Mouse (Mus musculus) intestine, embryonic 14.5 days (tissue): Measurements from ENCODE around the gene Polr3g. TPM values are rescaled to one million over a fixed set of nuclear protein-coding genes. Genes with fewer than 3 reads are reported as not detected.
A peak's percentile ranks its signal among the peaks of the same experiment; 100 is the strongest.

Source experiments
- ATAC-seq: fragments of 200-750 bp; cut with Nextera tagmentation; replicated peaks from 2 replicates; pipeline ENCODE4 v1.8.0; 2017; ENCODE audit warnings: low read depth, moderate number of reproducible peaks, moderate TSS enrichment, moderate library complexity; ENCODE audit not compliant: low FRiP score, low TSS enrichment
- DNase-seq: peaks from one replicate; pipeline ENCODE4 v3.0.0-alpha.2; 2018; ENCODE audit warnings: low spot score
- H3K27ac ChIP-seq: fragments of 300-500 bp; sonication (generic); 2 replicates; pipeline ENCODE4 v1.5.1; 2014; ENCODE audit warnings: low read depth, mild to moderate bottlenecking, control low read depth
- H3K27me3 ChIP-seq: fragments of 300-500 bp; sonication (generic); replicated peaks from 2 replicates; pipeline ENCODE4 v1.6.1; 2014; ENCODE audit warnings: low read length, control low read depth; ENCODE audit not compliant: control insufficient read depth, insufficient read depth
- H3K36me3 ChIP-seq: fragments of 300-500 bp; sonication (generic); 2 replicates; pipeline ENCODE4 v1.6.1; 2014; ENCODE audit warnings: low read length, control low read depth; ENCODE audit not compliant: control insufficient read depth, insufficient read depth
- H3K4me1 ChIP-seq: fragments of 300-500 bp; sonication (generic); replicated peaks from 2 replicates; pipeline ENCODE4 v1.6.1; 2014; ENCODE audit warnings: low read length, control low read depth, mixed read lengths; ENCODE audit not compliant: control insufficient read depth, insufficient read depth
- H3K4me2 ChIP-seq: fragments of 300-500 bp; sonication (generic); 2 replicates; pipeline ENCODE4 v1.6.1; 2014; ENCODE audit warnings: low read length
- H3K4me3 ChIP-seq: fragments of 300-500 bp; sonication (generic); 2 replicates; pipeline ENCODE4 v1.5.1; 2014; ENCODE audit warnings: low read depth, low read length, control low read depth, mixed read lengths
- H3K9ac ChIP-seq: fragments of 300-500 bp; sonication (generic); 2 replicates; pipeline ENCODE4 v1.6.1; 2014; ENCODE audit warnings: mild to moderate bottlenecking, low read length
- H3K9me3 ChIP-seq: fragments of 300-500 bp; sonication (generic); 2 replicates; pipeline ENCODE4 v1.6.1; 2016; ENCODE audit warnings: low read length, control low read depth; ENCODE audit not compliant: control insufficient read depth
- WGBS: fragments of 180-500 bp; shearing (Covaris S2); extraction: QIAGEN DNeasy Blood & Tissue Kit; methylation state at CpG from one replicate; pipeline ENCODE4 v1.1.7; 2014; 5-methylcytosine and 5-hydroxymethylcytosine counted together
- polyA plus RNA-seq: library from polyadenylated mRNA; unstranded; fragments of >200 nt; fragmentation: Nextera tagmentation; extraction: Ambion mirVana; gene quantifications from 2 replicates; pipeline ENCODE4 v1.2.1, GENCODE M21; 2014

Polr3g gene
- polyA plus RNA-seq, 1 experiment from 2014 or later = 16.1 TPM

GRCm38 (mm10) chr13:81675333-81675732 is 35.5 kb downstream of the Polr3g start:
- H3K9me3 ChIP-seq = no peaks in the 10 kb centered on the region
- no peak for ATAC-seq
- H3K4me3 ChIP-seq = no peak overlapping the region
- no peak overlapping the region for H3K9ac ChIP-seq
- DNase-seq = no peak
- no peaks in the 10 kb centered on the region for H3K27me3 ChIP-seq
- no peak overlapping the region for H3K4me2 ChIP-seq
- WGBS = 74% methylated on average over 8 of the region's 8 CpGs
- H3K4me1 ChIP-seq = no peaks in the 10 kb centered on the region
- H3K36me3 ChIP-seq = peaks cover 18% of the 10 kb centered on the region
- H3K27ac ChIP-seq = no peak overlapping the region

GRCm38 (mm10) chr13:81667713-81668112 is 43.1 kb downstream of the Polr3g start:
- H3K4me3 ChIP-seq = no peak overlapping the region
- H3K9ac ChIP-seq = no peak overlapping the region
- DNase-seq = no peak
- no peak overlapping the region for H3K4me2 ChIP-seq
- no peak overlapping the region for H3K27ac ChIP-seq
- H3K27me3 ChIP-seq = no peaks in the 10 kb centered on the region
- H3K36me3 ChIP-seq = peaks cover 60% of the 10 kb centered on the region
- H3K9me3 ChIP-seq = no peaks in the 10 kb centered on the region
- ATAC-seq = no peak
- WGBS = 89% methylated on average over 5 of the region's 5 CpGs
- H3K4me1 ChIP-seq = no peaks in the 10 kb centered on the region

GRCm38 (mm10) chr13:81664331-81664698 is 46.5 kb downstream of the Polr3g start:
- WGBS = 88% methylated on average over 5 of the region's 5 CpGs
- Histone ChIP-seq H3K4me2 (no peak overlapping the region), H3K27ac (no peak overlapping the region), H3K36me3 (peaks cover 44% of the 10 kb centered on the region), H3K9ac (no peak overlapping the region), H3K4me3 (no peak overlapping the region), H3K4me1 (0 out of 2 replicates have a peak, but pooled peaks cover 3% of the 10 kb centered on the region), H3K27me3 (no peaks in the 10 kb centered on the region), H3K9me3 (no peaks in the 10 kb centered on the region)
- DNase-seq (no peak), ATAC-seq (no peak)

- ATAC-seq (0 out of 2 replicates have a peak, but pooled peaks have one; percentile 40), DNase-seq (no peak)
- Histone ChIP-seq H3K36me3 (peaks cover 39% of the 10 kb centered on the region), H3K4me2 (no peak overlapping the region), H3K27ac (no peak overlapping the region), H3K4me1 (peaks cover 9% of the 10 kb centered on the region), H3K27me3 (no peaks in the 10 kb centered on the region), H3K4me3 (no peak overlapping the region), H3K9me3 (no peaks in the 10 kb centered on the region), H3K9ac (no peak overlapping the region)
- 84% methylated on average over 12 of the region's 12 CpGs for WGBS
Measured at GRCm38 (mm10) chr13:81663566-81664330, 47.1 kb downstream of the Polr3g start.

GRCm38 (mm10) chr13:81658053-81658752 is 52.6 kb downstream of the Polr3g start:
- Histone ChIP-seq H3K27ac (peak overlapping the region; percentile 84), H3K9ac (peak overlapping the region; percentile 80), H3K4me3 (peak overlapping the region; percentile 86), H3K27me3 (no peaks in the 10 kb centered on the region), H3K4me1 (peaks cover 18% of the 10 kb centered on the region), H3K4me2 (peak overlapping the region; percentile 56), H3K36me3 (no peaks in the 10 kb centered on the region), H3K9me3 (no peaks in the 10 kb centered on the region)
- ATAC-seq = peak; percentile 14
- 5% methylated on average over 21 of the region's 21 CpGs for WGBS
- DNase-seq = no peak

- Histone ChIP-seq H3K4me3 (peak within 1 kb of the TSS; percentile 86), H3K27me3 (no peaks in the 10 kb centered on the region), H3K9ac (peak within 1 kb of the TSS; percentile 80), H3K36me3 (no peaks in the 10 kb centered on the region), H3K4me2 (peak within 1 kb of the TSS; percentile 56), H3K9me3 (no peaks in the 10 kb centered on the region), H3K4me1 (peaks cover 18% of the 10 kb centered on the region), H3K27ac (peak within 1 kb of the TSS; percentile 84)
- DNase-seq (peak; percentile 92), ATAC-seq (peak; percentile 100)
- WGBS = under 1% methylated on average over 69 of the region's 73 CpGs
Measured at GRCm38 (mm10) chr13:81657351-81658052, 53.3 kb downstream of the Polr3g start, which contains the start of gene Lysmd3. Gene Lysmd3, plus strand, starts transcription at chr13:81657663.

- WGBS = 20% methylated on average over 5 of the region's 5 CpGs
- Histone ChIP-seq H3K4me1 (peaks cover 18% of the 10 kb centered on the region), H3K4me3 (peak overlapping the region; percentile 86), H3K36me3 (no peaks in the 10 kb centered on the region), H3K9me3 (no peaks in the 10 kb centered on the region), H3K9ac (peak overlapping the region; percentile 46), H3K4me2 (peak overlapping the region; percentile 56), H3K27ac (peak overlapping the region; percentile 84), H3K27me3 (no peaks in the 10 kb centered on the region)
- ATAC-seq (no peak), DNase-seq (no peak)
Measured at GRCm38 (mm10) chr13:81657008-81657350, 53.8 kb downstream of the Polr3g start.

GRCm38 (mm10) chr13:81656091-81656850 is 54.5 kb downstream of the Polr3g start:
- ATAC-seq (no peak), DNase-seq (no peak)
- WGBS = 20% methylated on average over 14 of the region's 14 CpGs
- H3K27ac ChIP-seq = no peak overlapping the region
- no peak overlapping the region for H3K4me3 ChIP-seq
- H3K4me1 ChIP-seq = peaks cover 18% of the 10 kb centered on the region
- H3K4me2 ChIP-seq = peak overlapping the region; percentile 56
- no peak overlapping the region for H3K9ac ChIP-seq
- H3K36me3 ChIP-seq = no peaks in the 10 kb centered on the region
- H3K27me3 ChIP-seq = no peaks in the 10 kb centered on the region
- no peaks in the 10 kb centered on the region for H3K9me3 ChIP-seq
